Mouse (Mus musculus): Measurements from ENCODE around the gene Fdx1. TPM values are rescaled to one million over a fixed set of nuclear protein-coding genes. Genes with fewer than 3 reads are reported as not detected.

The Fdx1 gene
- total and polyA plus RNA-seq, 3 experiments, result 41.6 to 69.2 (median 51.1) TPM

DNA sequence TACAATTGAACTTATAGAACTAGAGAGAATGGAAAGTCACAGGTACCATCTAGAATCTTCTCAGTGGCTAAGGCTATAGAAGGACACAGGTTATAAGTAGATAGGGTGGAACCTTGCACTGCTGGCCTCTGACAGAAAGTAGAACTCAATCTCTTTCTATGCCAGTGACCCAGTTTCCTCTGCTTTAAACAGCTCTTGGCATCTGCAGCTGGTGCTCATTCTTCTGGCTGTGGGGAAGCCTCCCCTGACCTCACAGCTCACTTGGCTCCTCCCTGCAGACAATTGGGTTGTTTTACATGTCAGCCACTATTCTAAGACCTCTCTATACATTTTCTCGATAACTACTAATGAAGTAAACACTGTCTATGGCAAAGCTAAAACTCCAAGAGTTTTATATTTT lies 17.8 kb upstream of the Fdx1 start:
- Histone ChIP-seq H3K36me3 (replicated peaks in 1 of 2; ENCODE audit: control insufficient read depth in 1 of 2, insufficient read depth in 1 of 2, low read length in 1 of 2) (no peaks in the 10 kb centered on the region), H3K4me3 (replicated peaks in 1 of 3; ENCODE audit: low read depth in 2 of 3, low read length in 2 of 3, poor library complexity in 1 of 3) (no peak overlapping the region), H3K4me2 (ENCODE audit: insufficient read depth, low read depth, poor library complexity, severe bottlenecking) (no peak overlapping the region), H3K9ac (ENCODE audit: insufficient read depth, low read depth) (no peak overlapping the region), H3K4me1 (ENCODE audit: control insufficient read depth in 1 of 2, insufficient read depth in 2 of 2) (peaks cover 0 to 9% of the 10 kb centered on the region in 2 experiments; a peak in 2 of 4 replicates), H3K27me3 (replicated peaks) (no peaks in the 10 kb centered on the region), H3K9me3 (replicated peaks; ENCODE audit: low read length) (no peaks in the 10 kb centered on the region), H3K79me2 (replicated peaks; ENCODE audit: control insufficient read depth, extremely low read depth, insufficient read depth, poor library complexity, severe bottlenecking) (no peaks in the 10 kb centered on the region), H3K27ac (ENCODE audit: insufficient read depth, low read depth) (no peak overlapping the region)
- TF ChIP-seq ZKSCAN1 (IDR thresholded peaks at IDR 0.05; ENCODE audit: borderline replicate concordance, low read depth, low read length) (no peak), UBTF (IDR thresholded peaks at IDR 0.05; ENCODE audit: low read depth, low read length) (no peak), MAZ (IDR thresholded peaks at IDR 0.05; ENCODE audit: low read depth, low read length) (no peak), NELFE (IDR thresholded peaks at IDR 0.05; ENCODE audit: low read depth, low read length) (no peak), MXI1 (IDR thresholded peaks at IDR 0.05; ENCODE audit: low read depth, low read length) (no peak), POLR2AphosphoS2 (IDR thresholded peaks at IDR 0.05; ENCODE audit: low read depth, low read length) (no peak), RCOR1 (conservative IDR thresholded peaks at IDR 0.05; ENCODE audit: low read depth, low read length) (no peak), CHD2 (IDR thresholded peaks at IDR 0.05; ENCODE audit: low read length) (no peak), CTCF (conservative IDR thresholded peaks at IDR 0.05 in 1 of 2, IDR thresholded peaks at IDR 0.05 in 1 of 2; ENCODE audit: low read depth in 2 of 2, low read length in 2 of 2) (no peak), JUND (conservative IDR thresholded peaks at IDR 0.05; ENCODE audit: low read depth, low read length) (no peak), ZC3H11A (IDR thresholded peaks at IDR 0.05; ENCODE audit: low read depth, low read length) (no peak), POLR2A (IDR thresholded peaks at IDR 0.05; ENCODE audit: low read depth, low read length) (no peak), HCFC1 (IDR thresholded peaks at IDR 0.05; ENCODE audit: low read depth, low read length) (no peak), IRF4 (IDR thresholded peaks at IDR 0.05; ENCODE audit: low read depth, low read length) (no peak)
- in situ Hi-C loops (cut with MboI; ENCODE audit: low pct_ligation_motif_present, low pct_unique_long_range_greater_than_20kb, low sequenced_read_pairs), result loop anchor here (25.0 kb wide), 1 partner anchor 381 kb away; no protein-coding TSS in a partner anchor
- dilution Hi-C loops (cut with MboI; ENCODE audit: extremely low pct_ligation_motif_present, extremely low pct_unique_long_range_greater_than_20kb, low sequenced_read_pairs), result no loop called here
- DNase-seq (ENCODE audit: extremely low read depth), result no peak

DNA sequence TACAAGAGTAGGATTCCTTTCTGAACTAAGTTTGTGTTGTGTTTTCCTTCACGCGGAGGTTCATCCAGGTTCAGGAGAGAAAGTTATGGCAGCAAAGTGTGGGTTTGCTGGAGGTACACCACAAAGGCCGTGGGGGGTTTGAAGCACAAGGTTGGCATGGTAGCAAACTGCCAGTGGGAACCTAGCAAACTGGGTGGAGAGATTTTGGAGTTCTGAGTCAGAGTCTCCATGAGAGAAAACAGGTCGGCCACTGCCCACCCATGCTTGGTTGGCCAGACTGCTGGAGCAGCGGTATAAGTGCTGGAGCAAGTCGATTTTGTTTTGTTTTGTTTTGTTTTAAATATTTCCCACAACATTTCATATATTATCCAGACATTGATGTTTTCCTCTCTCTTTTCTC lies 15.9 kb upstream of the Fdx1 start:
- Histone ChIP-seq H3K79me2 (replicated peaks; ENCODE audit: control insufficient read depth, extremely low read depth, insufficient read depth, poor library complexity, severe bottlenecking) (no peaks in the 10 kb centered on the region), H3K27me3 (replicated peaks) (no peaks in the 10 kb centered on the region), H3K4me2 (ENCODE audit: insufficient read depth, low read depth, poor library complexity, severe bottlenecking) (no peak overlapping the region), H3K4me1 (ENCODE audit: control insufficient read depth in 1 of 2, insufficient read depth in 2 of 2) (peaks cover 0 to 9% of the 10 kb centered on the region in 2 experiments; a peak in 2 of 4 replicates), H3K9ac (ENCODE audit: insufficient read depth, low read depth) (no peak overlapping the region), H3K4me3 (replicated peaks in 1 of 3; ENCODE audit: low read depth in 2 of 3, low read length in 2 of 3, poor library complexity in 1 of 3) (no peak overlapping the region), H3K36me3 (replicated peaks in 1 of 2; ENCODE audit: control insufficient read depth in 1 of 2, insufficient read depth in 1 of 2, low read length in 1 of 2) (no peaks in the 10 kb centered on the region), H3K9me3 (replicated peaks; ENCODE audit: low read length) (no peaks in the 10 kb centered on the region), H3K27ac (ENCODE audit: insufficient read depth, low read depth) (no peak overlapping the region)
- in situ Hi-C loops (cut with MboI; ENCODE audit: low pct_ligation_motif_present, low pct_unique_long_range_greater_than_20kb, low sequenced_read_pairs), result loop anchor here (25.0 kb wide), 1 partner anchor 383 kb away; no protein-coding TSS in a partner anchor
- no peak for DNase-seq (ENCODE audit: extremely low read depth)
- dilution Hi-C loops (cut with MboI; ENCODE audit: extremely low pct_ligation_motif_present, extremely low pct_unique_long_range_greater_than_20kb, low sequenced_read_pairs), result no loop called here
- no peak for TF ChIP-seq CTCF (conservative IDR thresholded peaks at IDR 0.05 in 1 of 2, IDR thresholded peaks at IDR 0.05 in 1 of 2; ENCODE audit: low read depth in 2 of 2, low read length in 2 of 2)
- no peak for TF ChIP-seq MEF2A (IDR thresholded peaks at IDR 0.05; ENCODE audit: borderline replicate concordance, low read depth, low read length)
- TF ChIP-seq RAD21 (IDR thresholded peaks at IDR 0.05; ENCODE audit: low read depth, low read length), result no peak

All from CH12.LX (cell line).